Mouse (Mus musculus): ENCODE measurements around the gene Sfxn3.

Gene Sfxn3

GRCm38 (mm10) chr19:45047417-45047934 lies at the start of gene Sfxn3:
Gene Sfxn3, plus strand, starts transcription at chr19:45047503.
- DNase-seq (ENCODE audit: low spot score): peak; percentile 90

GRCm38 (mm10) chr19:44997786-44998185 lies 49.5 kb upstream of the Sfxn3 start:
- DNase-seq (ENCODE audit: low spot score): no peak

- DNase-seq (ENCODE audit: low spot score): no peak
Measured at GRCm38 (mm10) chr19:44999647-45000046, 47.7 kb upstream of the Sfxn3 start.

- DNase-seq (ENCODE audit: low spot score): no peak
Measured at GRCm38 (mm10) chr19:45002301-45002700, 45.0 kb upstream of the Sfxn3 start.

GRCm38 (mm10) chr19:45003740-45004516 lies 43.4 kb upstream of the Sfxn3 start:
- DNase-seq (ENCODE audit: low spot score): no peak

GRCm38 (mm10) chr19:45005444-45005843 lies 41.9 kb upstream of the Sfxn3 start, which contains the start of gene Twnk:
Gene Twnk, plus strand, starts transcription at chr19:45005663.
- no peak for DNase-seq (ENCODE audit: low spot score)

- DNase-seq (ENCODE audit: low spot score): peak; percentile 90
Measured at GRCm38 (mm10) chr19:45005957-45006712, 41.2 kb upstream of the Sfxn3 start, which contains the start of gene Mrpl43. Gene Mrpl43, minus strand, starts transcription at chr19:45006442.

GRCm38 (mm10) chr19:45007021-45007420 lies 40.3 kb upstream of the Sfxn3 start:
- no peak for DNase-seq (ENCODE audit: low spot score)

- DNase-seq (ENCODE audit: low spot score): no peak
Measured at GRCm38 (mm10) chr19:45007425-45008191, 39.7 kb upstream of the Sfxn3 start.

GRCm38 (mm10) chr19:45010646-45011045 lies 36.7 kb upstream of the Sfxn3 start:
- no peak for DNase-seq (ENCODE audit: low spot score)

- DNase-seq (ENCODE audit: low spot score): no peak
Measured at GRCm38 (mm10) chr19:45012219-45012618, 35.1 kb upstream of the Sfxn3 start.

GRCm38 (mm10) chr19:45012636-45013035 lies 34.7 kb upstream of the Sfxn3 start:
- no peak for DNase-seq (ENCODE audit: low spot score)

GRCm38 (mm10) chr19:45013581-45014225 lies 33.6 kb upstream of the Sfxn3 start:
- no peak for DNase-seq (ENCODE audit: low spot score)

- no peak for DNase-seq (ENCODE audit: low spot score)
Measured at GRCm38 (mm10) chr19:45014335-45014971, 32.9 kb upstream of the Sfxn3 start, which contains the start of gene Lzts2. Gene Lzts2, plus strand, starts transcription at chr19:45014414.

GRCm38 (mm10) chr19:45014981-45015402 lies 32.3 kb upstream of the Sfxn3 start:
- DNase-seq (ENCODE audit: low spot score): peak; percentile 57

- DNase-seq (ENCODE audit: low spot score): peak; percentile 62
Measured at GRCm38 (mm10) chr19:45015518-45016281, 31.6 kb upstream of the Sfxn3 start.

- DNase-seq (ENCODE audit: low spot score): peak; percentile 91
Measured at GRCm38 (mm10) chr19:45016341-45017215, 30.7 kb upstream of the Sfxn3 start.

GRCm38 (mm10) chr19:45017216-45017771 lies 30.0 kb upstream of the Sfxn3 start:
- DNase-seq (ENCODE audit: low spot score): peak; percentile 75

GRCm38 (mm10) chr19:45017909-45018308 lies 29.4 kb upstream of the Sfxn3 start:
- DNase-seq (ENCODE audit: low spot score): peak; percentile 88

All from ovary, adult 18-20 months (tissue).